ENCODE assay signal across 9 mouse cellular contexts in the genomic region with DNA sequence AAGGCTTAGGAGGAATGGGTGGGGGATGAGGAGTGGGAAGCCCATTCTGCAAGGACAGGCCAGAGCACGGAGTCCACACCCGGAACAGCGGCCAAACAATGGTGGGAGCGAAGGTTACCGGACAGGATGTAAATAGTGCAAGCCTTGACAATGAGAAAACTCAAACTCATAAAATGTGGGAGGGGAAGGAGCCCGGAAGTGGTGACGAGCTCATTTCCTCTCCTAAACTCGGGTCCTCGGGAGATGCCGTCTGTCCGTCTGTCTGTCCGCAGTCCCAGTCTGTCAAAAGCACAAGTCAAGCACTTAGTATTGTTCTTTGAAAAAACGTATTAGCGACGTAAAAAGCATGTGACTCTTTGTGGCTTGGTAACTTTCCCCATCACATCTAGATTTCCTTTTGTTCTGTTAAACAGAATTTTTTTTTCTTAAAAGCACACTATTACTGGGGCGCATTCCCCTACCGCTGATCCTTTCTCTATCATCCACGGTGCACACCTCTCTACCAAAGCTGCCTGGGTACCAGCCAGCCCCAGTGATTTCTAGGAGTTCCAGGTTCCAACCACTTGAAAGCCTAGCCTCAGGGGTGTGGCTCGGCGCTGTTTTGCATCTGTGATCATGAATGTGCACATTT. TPM values are rescaled to one million over a fixed set of nuclear protein-coding genes. Genes with fewer than 3 reads are reported as not detected.
DNase-seq lines count a peak whose midpoint lies in the region; ATAC-seq lines count a peak whose summit lies in the region.
"Had no signal": no experiment of that assay in that cellular context is flagged by ENCODE, and none has a peak within 500 bp of the region (broad histone marks: within the 10 kb centered on the region; RNA-seq: fewer than 3 reads in every experiment).

No protein-coding gene starts in this region.

- H3K4me1 ChIP-seq in brown adipose tissue, adult 24 weeks (ENCODE audit: control insufficient read depth, insufficient read depth, insufficient read length, low read length) = peaks cover 2% of the 10 kb centered on the region; the same call in 1 of the 2 replicates
- peaks cover 7% of the 10 kb centered on the region for H3K4me1 ChIP-seq in liver, embryonic 16.5 days (ENCODE audit: control insufficient read depth, low read depth, low read length)
- peaks cover 10% of the 10 kb centered on the region for H3K4me1 ChIP-seq in stomach, embryonic 15.5 days

- ATAC-seq in inflammation-experienced regulatory T-cells, adult 6 months = peak; percentile 74
- ATAC-seq in liver, embryonic 16.5 days (ENCODE audit: low read depth) = peak; percentile 45; the same call in 1 of the 2 replicates
- ATAC-seq in stomach, embryonic 15.5 days (ENCODE audit: insufficient read depth, low FRiP score, low read depth) = peak; percentile 30; the same call in 1 of the 2 replicates
- ATAC-seq in erythroblast, adult 5-6 weeks (replicated peaks; ENCODE audit: low FRiP score, poor library complexity, severe bottlenecking) = no peak

- intact Hi-C loops in left cerebral cortex, postnatal 14 days (cut with DNase I) = no loop called here

- WGBS in liver, embryonic 16.5 days (ENCODE audit: insufficient replicate concordance) = 14% methylated on average over 20 of the region's 20 CpGs
- WGBS in stomach, embryonic 15.5 days = 56% methylated on average over 20 of the region's 20 CpGs

- no peaks in the 10 kb centered on the region for H3K27me3 ChIP-seq in liver, embryonic 16.5 days (ENCODE audit: control insufficient read depth, insufficient read depth, low read depth, low read length)
- H3K27me3 ChIP-seq in stomach, embryonic 15.5 days (replicated peaks) = no peaks in the 10 kb centered on the region

- no peaks in the 10 kb centered on the region for H3K9me3 ChIP-seq in liver, embryonic 16.5 days (replicated peaks; ENCODE audit: control insufficient read depth, low read length)
- no peaks in the 10 kb centered on the region for H3K9me3 ChIP-seq in stomach, embryonic 15.5 days

- peak; percentile 82 for DNase-seq in CD4-positive helper T cell, adult 2 months (ENCODE audit: low read depth, low spot score)
- DNase-seq in left cerebral cortex, postnatal 14 days (ENCODE audit: low spot score in 2 of 2) = no peak
- DNase-seq in gastrocnemius, postnatal 10 days = no peak

- H3K4me3 ChIP-seq in brown adipose tissue, adult 24 weeks (ENCODE audit: insufficient read depth, low read depth, low read length) = peak overlapping the region; percentile 20
- peak overlapping the region; percentile 15; the same call in 1 of the 2 replicates for H3K4me3 ChIP-seq in liver, embryonic 16.5 days (ENCODE audit: low read depth, low read length)
- H3K4me3 ChIP-seq in stomach, embryonic 15.5 days (replicated peaks) = no peak overlapping the region
- H3K4me3 ChIP-seq: myocyte had no signal

- H3K4me2 ChIP-seq in liver, embryonic 16.5 days (ENCODE audit: low read depth, low read length) = peak overlapping the region; percentile 39
- H3K4me2 ChIP-seq in stomach, embryonic 15.5 days = peak overlapping the region; percentile 13; the same call in 1 of the 2 replicates

- H3K27ac ChIP-seq in brown adipose tissue, adult 24 weeks (replicated peaks; ENCODE audit: low read depth, low read length) = peak overlapping the region; percentile 53
- no peak overlapping the region for H3K27ac ChIP-seq in liver, embryonic 16.5 days (ENCODE audit: low read length)
- H3K27ac ChIP-seq in stomach, embryonic 15.5 days = no peak overlapping the region

- H3K36me3 ChIP-seq in liver, embryonic 16.5 days (ENCODE audit: control insufficient read depth, insufficient read depth) = no peaks in the 10 kb centered on the region
- H3K36me3 ChIP-seq in stomach, embryonic 15.5 days = no peaks in the 10 kb centered on the region

- no peak overlapping the region for H3K9ac ChIP-seq in liver, embryonic 16.5 days (ENCODE audit: low read depth, low read length)
- no peak overlapping the region for H3K9ac ChIP-seq in stomach, embryonic 15.5 days

RNA-seq across cellular contexts. Expression of a gene that starts 48.0 kb away (rescaled TPM):
- 1.2 and 2.1 TPM in 2 replicates for polyA plus RNA-seq in brown adipose tissue, adult 24 weeks (2012; ENCODE audit: insufficient read depth, insufficient read length, missing spikeins)
- 10 to 100 TPM in 1 of 3 experiments, 1 to 10 TPM in 2; 6.5 to 10.1 (median 9.6) TPM for polyA plus RNA-seq in inflammation-experienced regulatory T-cells, adult 6 months (2017; shearing (Covaris generic))
- polyA plus RNA-seq in liver, embryonic 16.5 days (2015; fragmentation: Nextera tagmentation; extraction: Ambion mirVana) = 24.2 and 25.9 TPM in 2 replicates
- polyA plus RNA-seq in stomach, embryonic 15.5 days (2015; fragmentation: Nextera tagmentation; extraction: Ambion mirVana) = 18.5 and 21.6 TPM in 2 replicates
- total RNA-seq in left cerebral cortex, postnatal 14 days (2021) = 1 to 10 TPM; 3.9 to 5.2 TPM
- 1 to 10 TPM; 5.4 to 6.3 TPM for total RNA-seq in gastrocnemius, postnatal 10 days (2021)
- 53.5 and 82.0 TPM in 2 replicates for total RNA-seq in erythroblast, adult 5-6 weeks (2015; ENCODE audit: low replicate concordance)
- 52.8 and 54.9 TPM in 2 replicates for total RNA-seq in erythroblast, adult 5-6 weeks (2017; ENCODE audit: low replicate concordance)
